Mouse (Mus musculus): ENCODE measurements around the gene Coro1c.

The Coro1c gene

GRCm38 (mm10) chr5:113929526-113929925 is 21.0 kb upstream of the Coro1c start:
- no peak for DNase-seq (ENCODE audit: extremely low read depth, low read depth, low spot score)

GRCm38 (mm10) chr5:113924608-113925007 is 16.1 kb upstream of the Coro1c start:
- no peak for DNase-seq (ENCODE audit: extremely low read depth, low read depth, low spot score)

- no peak for DNase-seq (ENCODE audit: extremely low read depth, low read depth, low spot score)
Measured at GRCm38 (mm10) chr5:113921310-113922166, 13.0 kb upstream of the Coro1c start.

GRCm38 (mm10) chr5:113919060-113919459 is 10.5 kb upstream of the Coro1c start:
- no peak for DNase-seq (ENCODE audit: extremely low read depth, low read depth, low spot score)

GRCm38 (mm10) chr5:113918654-113919053 is 10.1 kb upstream of the Coro1c start:
- DNase-seq (ENCODE audit: extremely low read depth, low read depth, low spot score): no peak

GRCm38 (mm10) chr5:113910705-113911104 is 2.1 kb upstream of the Coro1c start:
- DNase-seq (ENCODE audit: extremely low read depth, low read depth, low spot score): no peak

- DNase-seq (ENCODE audit: extremely low read depth, low read depth, low spot score): no peak
Measured at GRCm38 (mm10) chr5:113910065-113910701, 1.6 kb upstream of the Coro1c start.

GRCm38 (mm10) chr5:113907786-113908567 is 581 bp downstream of the Coro1c start:
- DNase-seq (ENCODE audit: extremely low read depth, low read depth, low spot score): no peak

GRCm38 (mm10) chr5:113906958-113907735 is 1.4 kb downstream of the Coro1c start:
- no peak for DNase-seq (ENCODE audit: extremely low read depth, low read depth, low spot score)

GRCm38 (mm10) chr5:113904987-113905386 is 3.6 kb downstream of the Coro1c start:
- DNase-seq (ENCODE audit: extremely low read depth, low read depth, low spot score): no peak

- DNase-seq (ENCODE audit: extremely low read depth, low read depth, low spot score): no peak
Measured at GRCm38 (mm10) chr5:113902983-113903382, 5.6 kb downstream of the Coro1c start.

- no peak for DNase-seq (ENCODE audit: extremely low read depth, low read depth, low spot score)
Measured at GRCm38 (mm10) chr5:113902017-113902416, 6.5 kb downstream of the Coro1c start.

- DNase-seq (ENCODE audit: extremely low read depth, low read depth, low spot score): no peak
Measured at GRCm38 (mm10) chr5:113901074-113901571, 7.4 kb downstream of the Coro1c start.

- no peak for DNase-seq (ENCODE audit: extremely low read depth, low read depth, low spot score)
Measured at GRCm38 (mm10) chr5:113899543-113899942, 9.0 kb downstream of the Coro1c start.

GRCm38 (mm10) chr5:113892005-113892404 is 16.6 kb downstream of the Coro1c start:
- no peak for DNase-seq (ENCODE audit: extremely low read depth, low read depth, low spot score)

- DNase-seq (ENCODE audit: extremely low read depth, low read depth, low spot score): no peak
Measured at GRCm38 (mm10) chr5:113890874-113891273, 17.7 kb downstream of the Coro1c start.

GRCm38 (mm10) chr5:113889912-113890311 is 18.6 kb downstream of the Coro1c start:
- DNase-seq (ENCODE audit: extremely low read depth, low read depth, low spot score): no peak

GRCm38 (mm10) chr5:113889181-113889906 is 19.2 kb downstream of the Coro1c start:
- no peak for DNase-seq (ENCODE audit: extremely low read depth, low read depth, low spot score)

GRCm38 (mm10) chr5:113888186-113888795 is 20.3 kb downstream of the Coro1c start:
- no peak for DNase-seq (ENCODE audit: extremely low read depth, low read depth, low spot score)

Measured in fat pad, adult 2 months (tissue).